ENCODE assay signal across 8 mouse cellular contexts in the genomic region with DNA sequence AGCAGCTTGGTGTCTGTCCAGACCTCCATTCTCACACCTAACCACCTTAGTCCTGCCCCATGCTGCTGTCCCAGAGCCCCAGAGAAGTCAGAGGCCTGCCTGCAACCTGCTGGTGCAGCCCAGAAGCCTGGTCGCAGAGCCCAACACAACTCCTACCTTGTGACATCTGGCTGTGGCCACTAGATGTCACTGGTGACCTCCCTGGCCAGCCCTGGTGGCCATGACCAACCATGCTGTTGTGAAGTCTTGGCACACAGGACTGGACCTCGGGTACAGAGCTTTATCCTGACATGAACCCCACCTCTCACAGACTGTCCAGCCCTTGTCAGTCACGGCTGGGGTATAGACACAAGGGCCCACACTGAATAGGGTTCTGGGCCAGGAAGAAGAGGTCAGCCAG. TPM values are rescaled to one million over a fixed set of nuclear protein-coding genes. Genes with fewer than 3 reads are reported as not detected.
DNase-seq lines count a peak whose midpoint lies in the region; ATAC-seq lines count a peak whose summit lies in the region.

No protein-coding gene starts in this region.

- peak; percentile 90 for ATAC-seq in frontal cortex, adult (ENCODE audit: low TSS enrichment)
- ATAC-seq in hematopoietic stem cell, adult 5-6 weeks (replicated peaks in 1 of 2; ENCODE audit: insufficient read depth in 1 of 2, low FRiP score in 2 of 2, low TSS enrichment in 1 of 2, low read depth in 1 of 2, poor library complexity in 2 of 2, severe bottlenecking in 2 of 2), result peak; percentile 92

- DNase-seq in ZHBTc4 (ENCODE audit: low read depth, low spot score), result peak; percentile 41
- DNase-seq in cerebellum, adult 9-11 months, result peak; percentile 76
- DNase-seq in layer of hippocampus, adult 9-11 months, result peak; percentile 60
- peak; percentile 82 for DNase-seq in lung, postnatal 10 days
- peak; percentile 47 for DNase-seq in retina, postnatal 7 days (ENCODE audit: low read depth, low spot score)
- no peak for DNase-seq in T-cell, adult 2 months (ENCODE audit: low spot score)

RNA-seq across cellular contexts. Expression of gene Ubl4b, which starts 4.3 kb away (rescaled TPM):
- total RNA-seq in hematopoietic stem cell, adult 5-6 weeks (2017), result not detected in 2 replicates

RNA-seq across cellular contexts. Expression of gene Alx3, which starts 35.6 kb away (rescaled TPM):
- total RNA-seq in hematopoietic stem cell, adult 5-6 weeks (2017), result not detected in 2 replicates

RNA-seq across cellular contexts. Expression of gene Slc6a17, which starts 41.4 kb away (rescaled TPM):
- 0.19 and 2.8 TPM in 2 replicates for total RNA-seq in hematopoietic stem cell, adult 5-6 weeks (2017)
